Mouse (Mus musculus) adrenal gland, adult 18-20 months (tissue): ENCODE results near the gene Vopp1. TPM values are rescaled to one million over a fixed set of nuclear protein-coding genes. Genes with fewer than 3 reads are reported as not detected.
"Not testable (repeated sequence)": the region's sequence is repeated elsewhere in the genome, so short reads cannot be mapped to it uniquely, and the experiment has no call there.

Source experiments
- DNase-seq, 2 experiments: peaks; one replicate each; pipeline ENCODE4 v3.0.0; 2021 to 2022; ENCODE audit warnings: low spot score in 2 of 2
- long read RNA-seq, 2 experiments: library from polyadenylated mRNA; stranded (forward); transcript quantifications; one replicate each; pipeline ENCODE4 v2.0.0; 2021
- total RNA-seq, 2 experiments: library from RNA; stranded (reverse); gene quantifications; 1 replicate in 1 of 2; 2 replicates in 1 of 2; pipeline ENCODE4 v1.2.3; 2021

The Vopp1 gene
- 10 to 100 TPM; 16.0 to 16.3 TPM for total RNA-seq
- long read RNA-seq, experiment 1, transcript Vopp1-201 (5 exons, 2,919 nt), result major isoform, 21 of 25 reads
- long read RNA-seq, experiment 1, partial matches to known transcripts, result 0 of 25 reads
- long read RNA-seq, experiment 1, other reads (novel, unspliced or antisense), result 1 of 25 reads
- long read RNA-seq, experiment 2, transcript Vopp1-201 (5 exons, 2,919 nt), result major isoform, 57 of 63 reads
- long read RNA-seq, experiment 2, partial matches to known transcripts, result 0 of 63 reads
- long read RNA-seq, experiment 2, other reads (novel, unspliced or antisense), result 3 of 63 reads

GRCm38 (mm10) chr6:57824422-57825258 is at the start of gene Vopp1:
Vopp1 (minus strand) TSS chr6:57825159.
- DNase-seq, result peak; percentile 64 to 70

GRCm38 (mm10) chr6:57859043-57860042 is 34.4 kb upstream of the Vopp1 start:
- DNase-seq, result no peak

- not testable (repeated sequence) for DNase-seq
These were observed 26.2 kb upstream of the Vopp1 start for GRCm38 (mm10) chr6:57851177-57851576.

- no peak for DNase-seq
These were observed 25.3 kb upstream of the Vopp1 start, which contains the start of gene Vmn1r21 for GRCm38 (mm10) chr6:57850286-57850685. Vmn1r21 (minus strand) TSS chr6:57850343.

GRCm38 (mm10) chr6:57839693-57840408 is 14.9 kb upstream of the Vopp1 start:
- DNase-seq, result no peak

- DNase-seq, result no peak
These were observed 328 bp upstream of the Vopp1 start for GRCm38 (mm10) chr6:57825259-57825715.

- no peak for DNase-seq
These were observed 1.5 kb downstream of the Vopp1 start for GRCm38 (mm10) chr6:57823461-57823860.

- DNase-seq, result no peak
These were observed 2.1 kb downstream of the Vopp1 start for GRCm38 (mm10) chr6:57822648-57823410.

- no peak for DNase-seq
These were observed 10.5 kb downstream of the Vopp1 start for GRCm38 (mm10) chr6:57814436-57814940.

- no peak for DNase-seq
These were observed 12.9 kb downstream of the Vopp1 start for GRCm38 (mm10) chr6:57811748-57812730.

- DNase-seq, result no peak
These were observed 19.5 kb downstream of the Vopp1 start for GRCm38 (mm10) chr6:57805218-57806069.

GRCm38 (mm10) chr6:57803130-57803529 is 21.8 kb downstream of the Vopp1 start:
- DNase-seq, result no peak

GRCm38 (mm10) chr6:57798986-57799385 is 26.0 kb downstream of the Vopp1 start:
- DNase-seq, result no peak

GRCm38 (mm10) chr6:57796853-57797423 is 28.0 kb downstream of the Vopp1 start:
- DNase-seq, result no peak

GRCm38 (mm10) chr6:57795835-57796234 is 29.1 kb downstream of the Vopp1 start:
- DNase-seq, result no peak

GRCm38 (mm10) chr6:57792821-57793220 is 32.1 kb downstream of the Vopp1 start:
- not testable (repeated sequence) for DNase-seq

- DNase-seq, result no peak
These were observed 34.4 kb downstream of the Vopp1 start for GRCm38 (mm10) chr6:57790542-57790941.
